Mouse (Mus musculus) induced T-regulatory cell, adult 2 months (primary cell): ENCODE data around the gene Defb25.
"Not testable (repeated sequence)": the region's sequence is repeated elsewhere in the genome, so short reads cannot be mapped to it uniquely, and the experiment has no call there.

Experiments
- DNase-seq: peaks from one replicate; pipeline ENCODE4 v3.0.0-alpha.2; 2012; ENCODE audit warnings: low read depth

Defb25 gene

GRCm38 (mm10) chr2:152622953-152623352, at the start of gene Defb25:
Defb25 (minus strand) TSS chr2:152623053.
- no peak for DNase-seq

DNA sequence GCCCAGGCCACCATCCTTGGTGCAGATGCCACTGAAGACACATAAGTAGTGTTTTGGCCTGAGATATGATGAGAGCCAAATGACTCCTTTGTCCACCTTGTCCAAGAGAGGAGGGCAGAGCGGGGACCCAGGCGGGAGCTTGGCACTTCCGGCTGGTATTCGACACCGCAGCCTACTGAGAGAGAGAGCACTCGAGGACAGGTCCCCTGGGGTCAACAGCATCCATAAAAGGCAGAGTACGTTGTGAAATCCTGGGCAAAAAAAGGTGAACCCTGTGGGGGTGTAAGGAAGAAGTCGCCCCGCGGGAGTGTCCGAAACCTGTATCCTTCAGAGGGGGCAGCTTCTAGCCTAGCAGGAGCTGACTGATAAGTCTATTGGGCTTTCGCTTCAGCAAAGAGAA, 49.3 kb upstream of the Defb25 start:
- DNase-seq: no peak

- peak; percentile 84 for DNase-seq
Observed at GRCm38 (mm10) chr2:152671642-152671999, 48.8 kb upstream of the Defb25 start.

GRCm38 (mm10) chr2:152670983-152671641, 48.3 kb upstream of the Defb25 start:
- peak; percentile 83 for DNase-seq

- peak; percentile 56 for DNase-seq
Observed at GRCm38 (mm10) chr2:152669639-152670484, 47.0 kb upstream of the Defb25 start.

DNA sequence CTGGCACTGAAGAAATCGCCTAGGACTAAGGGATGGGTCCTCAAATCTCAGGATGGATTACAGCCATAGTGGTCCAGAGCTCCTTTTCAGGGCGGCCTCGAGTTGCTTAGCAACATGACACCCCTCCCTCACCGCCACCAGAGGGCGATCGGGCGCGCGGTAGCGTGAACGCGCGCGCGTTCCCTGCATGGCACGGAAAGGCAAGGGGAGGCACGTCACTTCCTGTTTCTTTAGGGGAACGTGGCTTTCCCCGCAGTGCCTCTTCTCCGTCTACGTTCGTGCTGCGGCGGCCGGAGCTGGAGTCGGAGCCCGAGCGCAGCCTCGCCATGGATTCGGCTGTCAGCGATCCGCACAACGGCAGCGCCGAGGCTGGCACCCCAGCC, 46.4 kb upstream of the Defb25 start, which contains the start of gene H13:
TSS of gene H13 (plus strand) at position 206 of the 383 bp plus-strand sequence.
- peak; percentile 97 for DNase-seq

DNA sequence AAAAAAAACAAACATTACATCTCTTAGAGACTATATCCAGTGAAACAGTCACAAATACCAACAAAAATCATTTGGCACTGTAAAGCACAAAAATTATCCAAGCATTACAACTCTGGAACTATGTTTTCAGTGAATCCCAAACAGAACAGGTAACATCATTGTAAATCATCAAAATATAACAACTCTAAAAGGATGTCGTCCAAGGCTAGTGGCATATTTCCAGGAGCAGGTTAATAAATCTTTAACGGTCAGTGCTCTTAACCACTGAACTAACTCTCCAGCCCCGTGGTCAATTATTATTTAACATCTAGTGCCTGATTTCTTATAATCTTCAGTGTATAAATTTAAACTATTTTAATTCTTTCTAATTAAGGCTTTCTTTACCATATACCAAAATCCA, 43.3 kb upstream of the Defb25 start:
- DNase-seq: not testable (repeated sequence)

DNA sequence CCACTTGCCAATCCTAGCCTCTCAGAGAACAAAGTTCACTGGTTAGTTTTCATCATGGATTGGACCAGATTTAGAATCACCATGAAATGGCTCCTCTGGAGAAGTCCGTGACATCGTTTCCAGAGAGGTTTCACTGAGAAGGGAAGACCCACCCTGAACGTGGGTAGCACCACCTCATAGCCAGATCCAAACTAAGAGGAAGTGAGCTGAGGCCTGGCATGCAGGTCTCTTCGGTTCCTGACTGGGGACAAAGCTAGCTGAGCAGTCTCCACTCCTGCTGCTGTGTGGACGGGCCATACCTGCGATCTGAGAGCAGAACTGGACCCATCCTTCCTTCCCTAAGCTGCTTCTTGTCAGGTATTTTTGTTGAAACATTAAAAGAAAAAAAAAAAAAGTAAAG, 38.3 kb upstream of the Defb25 start:
- no peak for DNase-seq

DNA sequence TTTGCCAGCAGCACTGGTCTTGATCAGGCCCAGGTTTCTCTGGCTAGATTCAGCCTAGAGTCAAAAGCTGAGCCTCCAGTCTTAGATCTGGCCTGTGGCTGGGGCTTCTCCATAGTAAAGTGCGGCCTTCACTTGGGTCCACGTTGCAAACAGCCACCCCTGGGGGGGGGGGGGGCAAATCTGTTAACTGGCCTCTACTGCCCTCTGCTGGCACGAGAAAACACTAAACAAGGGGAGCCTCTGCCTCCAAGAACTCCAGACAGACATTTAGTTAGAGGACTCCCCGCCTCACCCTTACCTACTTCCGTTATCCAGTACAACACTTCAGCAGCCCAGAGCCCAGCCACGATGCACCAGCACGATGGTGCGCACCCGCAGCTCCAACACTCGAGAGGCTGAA, 34.5 kb upstream of the Defb25 start:
- DNase-seq: peak; percentile 63

GRCm38 (mm10) chr2:152653874-152654715, 31.2 kb upstream of the Defb25 start:
- DNase-seq: peak; percentile 62

DNA sequence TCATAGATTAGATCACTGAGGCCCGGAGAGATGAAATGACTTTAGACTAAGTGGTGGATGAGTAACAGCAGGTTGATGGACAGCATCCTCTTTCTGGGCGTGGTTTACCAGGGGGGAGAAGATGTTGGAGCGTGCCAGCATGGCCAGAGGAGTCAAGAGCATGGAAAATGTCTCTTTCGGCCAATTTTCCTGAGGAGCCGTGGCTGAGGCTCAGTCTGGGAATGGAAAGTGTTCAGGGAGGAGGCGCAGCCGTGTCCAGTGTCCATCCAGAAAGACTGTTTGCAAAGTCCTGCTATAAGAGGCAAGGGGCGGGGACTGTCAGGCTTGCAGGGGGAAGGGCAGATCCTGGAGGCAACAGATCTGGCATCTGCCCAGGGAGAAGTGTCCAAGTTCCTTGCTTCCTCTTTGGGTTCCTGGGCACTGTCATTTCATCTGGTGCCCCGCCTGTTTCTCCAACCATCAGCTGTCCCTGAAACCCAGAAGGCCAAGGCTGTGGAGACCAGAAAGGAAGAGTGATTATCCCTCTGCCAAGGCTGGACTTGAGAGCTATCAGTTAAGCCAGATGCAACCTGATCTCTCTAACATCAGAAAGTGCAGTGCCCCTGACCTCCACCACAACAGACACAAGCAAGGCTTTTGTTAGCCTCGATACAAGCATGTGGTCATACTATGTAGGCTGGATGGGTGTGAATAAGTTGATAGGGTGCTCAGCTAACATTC, 30.2 kb upstream of the Defb25 start:
- no peak for DNase-seq

DNA sequence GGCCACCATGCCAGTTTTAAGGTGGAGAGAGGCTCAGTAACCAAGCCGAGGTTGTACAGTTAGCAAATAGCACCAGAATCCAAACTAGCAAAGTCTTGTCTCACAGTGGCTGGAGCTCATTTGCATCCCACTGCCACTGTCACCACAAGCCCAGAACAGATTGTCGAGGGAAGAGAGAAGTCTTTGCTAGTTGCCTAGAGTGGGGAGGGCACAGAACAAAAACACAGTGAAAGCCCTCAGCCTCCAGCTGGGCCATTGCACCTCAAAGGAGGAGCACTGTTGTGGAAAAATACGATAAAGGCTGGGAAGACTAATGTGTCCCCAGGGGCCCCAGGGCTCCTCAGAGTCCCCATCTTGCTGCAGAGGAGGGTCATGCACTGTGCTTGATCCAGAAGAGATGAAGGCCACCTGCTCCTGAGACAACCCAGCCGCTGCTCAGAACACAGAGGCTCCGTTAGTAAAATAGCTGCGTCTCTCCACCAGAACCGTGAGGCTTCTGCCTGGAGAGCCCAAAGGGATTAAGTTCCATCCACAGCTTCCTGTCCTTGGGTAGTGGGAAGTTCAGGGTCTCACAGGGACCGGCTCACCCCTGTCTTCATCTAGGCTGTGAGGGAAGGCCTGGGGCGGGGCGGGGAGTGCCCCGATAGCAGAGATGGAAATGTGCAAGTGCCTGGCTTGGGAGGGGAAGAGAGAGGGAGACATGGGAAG, 16.7 kb upstream of the Defb25 start:
- no peak for DNase-seq

- DNase-seq: no peak
Observed at GRCm38 (mm10) chr2:152638865-152639264, 16.0 kb upstream of the Defb25 start.

DNA sequence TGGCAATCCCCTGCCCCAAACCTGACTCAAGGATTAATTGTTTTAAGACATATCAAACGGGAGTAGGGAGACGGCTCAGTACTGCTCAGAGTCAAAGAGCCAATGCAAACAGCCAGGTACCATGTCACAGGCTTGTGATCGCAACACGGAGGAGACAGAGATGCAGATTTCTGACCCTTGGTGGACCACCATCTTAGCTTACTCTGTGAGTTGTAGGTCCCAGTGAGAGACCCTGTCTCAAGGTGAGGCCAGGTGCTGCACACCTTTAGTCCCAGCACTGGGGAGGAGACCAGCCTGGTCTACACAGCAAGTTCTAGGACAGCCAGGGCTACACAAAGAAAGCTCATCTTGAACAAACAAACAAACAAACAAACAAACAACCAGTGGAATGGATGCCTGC, 14.5 kb upstream of the Defb25 start:
- no peak for DNase-seq

DNA sequence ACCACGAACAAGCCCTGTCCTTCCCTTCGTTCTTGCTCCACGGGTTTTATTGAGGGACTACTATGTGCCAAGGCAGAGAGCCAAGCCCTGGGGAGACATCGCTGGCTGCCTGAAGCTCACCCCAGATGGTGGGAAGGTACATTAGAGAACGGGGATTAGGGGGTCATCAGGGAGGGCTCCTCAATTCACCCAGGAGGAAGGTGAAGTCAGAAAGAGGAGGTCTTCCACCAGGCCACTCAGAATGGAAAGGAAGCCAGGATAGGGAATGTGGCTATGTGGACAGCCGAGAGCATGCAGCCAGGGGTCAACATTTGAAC, 14.1 kb upstream of the Defb25 start:
- DNase-seq: no peak

GRCm38 (mm10) chr2:152636246-152637005, 13.6 kb upstream of the Defb25 start:
- no peak for DNase-seq

DNA sequence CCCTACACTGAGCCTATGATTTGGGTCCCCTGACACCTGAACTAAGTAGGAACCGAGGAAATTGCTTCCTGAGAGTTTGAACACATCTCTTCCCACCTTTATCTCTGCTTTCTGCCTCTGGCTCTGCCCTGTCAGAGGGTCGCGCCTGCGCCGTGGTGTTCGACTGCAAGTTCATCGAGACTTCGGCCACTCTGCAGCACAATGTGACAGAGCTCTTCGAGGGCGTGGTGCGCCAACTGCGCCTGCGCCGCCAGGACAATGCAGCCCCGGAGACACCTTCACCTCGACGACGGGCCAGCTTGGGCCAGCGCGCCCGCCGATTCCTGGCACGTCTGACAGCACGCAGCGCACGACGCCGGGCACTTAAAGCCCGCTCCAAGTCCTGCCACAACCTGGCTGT, 11.5 kb upstream of the Defb25 start:
- DNase-seq: no peak

DNA sequence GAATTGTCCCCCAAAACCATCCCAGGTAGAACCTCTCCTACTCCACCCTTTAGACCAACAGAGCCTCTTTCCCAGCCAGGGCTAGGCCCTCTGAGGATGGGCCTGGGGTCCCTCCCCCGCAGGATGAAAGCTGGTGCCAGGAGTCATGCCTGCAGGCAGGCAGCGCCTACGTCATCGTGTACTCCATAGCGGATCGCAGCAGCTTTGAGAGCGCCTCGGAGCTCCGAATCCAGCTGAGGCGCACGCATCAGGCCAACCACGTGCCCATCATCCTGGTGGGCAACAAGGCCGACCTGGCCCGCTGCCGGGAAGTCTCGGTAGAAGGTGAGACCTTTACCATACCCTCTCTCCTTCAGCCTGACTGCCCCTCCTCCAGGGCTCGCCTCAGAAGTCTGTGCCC, 10.5 kb upstream of the Defb25 start:
- no peak for DNase-seq

GRCm38 (mm10) chr2:152629904-152630303, 7.1 kb upstream of the Defb25 start:
- DNase-seq: no peak

DNA sequence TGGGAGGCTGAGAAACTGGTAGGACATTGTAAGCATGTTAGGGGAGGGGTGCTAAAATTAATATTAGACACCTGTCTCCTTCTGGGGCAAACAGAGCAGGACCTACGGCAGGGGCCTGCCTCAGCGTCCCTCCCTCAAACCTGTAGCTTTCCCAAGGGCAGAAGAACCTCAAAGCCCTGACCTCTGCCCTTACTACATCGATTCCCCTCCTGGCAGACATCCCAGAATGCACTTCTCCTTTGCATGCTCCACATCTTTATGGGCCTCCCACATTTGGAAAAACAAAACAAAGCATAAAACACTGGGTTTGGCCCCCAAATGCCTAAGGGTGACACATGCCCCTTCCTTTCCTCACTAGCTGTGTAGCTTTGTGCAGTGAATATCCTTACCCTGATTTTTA, 6.4 kb upstream of the Defb25 start:
- DNase-seq: no peak

DNA sequence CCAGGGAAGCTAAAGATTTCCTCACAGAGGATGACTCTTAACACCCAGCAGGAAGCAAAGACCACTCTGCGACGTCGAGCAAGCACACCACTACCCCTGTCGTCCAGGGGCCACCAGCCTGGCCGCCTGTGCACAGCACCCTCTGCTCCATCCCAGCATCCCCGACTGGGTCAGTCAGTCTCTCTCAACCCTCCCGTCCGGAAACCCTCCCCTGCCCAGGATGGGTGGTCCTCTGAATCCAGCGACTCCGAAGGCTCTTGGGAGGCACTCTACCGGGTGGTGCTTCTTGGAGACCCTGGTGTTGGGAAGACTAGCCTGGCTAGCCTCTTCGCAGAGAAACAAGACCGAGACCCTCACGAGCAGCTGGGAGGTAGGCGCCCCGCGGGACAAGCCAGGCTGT, 5.2 kb upstream of the Defb25 start:
- no peak for DNase-seq
